Mouse (Mus musculus) C2C12 (cell line): ENCODE results near the gene Ccdc141.

Experiments
- CEBPB ChIP-seq: IDR thresholded peaks from one replicate; pipeline ENCODE4 v1.6.1; 2011; ENCODE audit warnings: low read depth, mild to moderate bottlenecking, control low read depth, moderate library complexity
- CTCF ChIP-seq: IDR thresholded peaks from one replicate; pipeline ENCODE4 v1.5.1; 2011; ENCODE audit not compliant: control insufficient read depth, insufficient read depth, insufficient read length
- MYOD1 ChIP-seq: IDR thresholded peaks from one replicate; pipeline ENCODE4 v1.6.1; 2011; ENCODE audit warnings: low read depth; ENCODE audit not compliant: control insufficient read depth, insufficient read length
- MYOG ChIP-seq: IDR thresholded peaks from one replicate; pipeline ENCODE4 v1.6.1; 2011; ENCODE audit not compliant: control insufficient read depth, insufficient read length; ENCODE audit errors: extremely low read depth
- USF1 ChIP-seq: IDR thresholded peaks from one replicate; pipeline ENCODE4 v1.6.1; 2011; ENCODE audit warnings: low read depth, mild to moderate bottlenecking, control low read depth, moderate library complexity

DNA sequence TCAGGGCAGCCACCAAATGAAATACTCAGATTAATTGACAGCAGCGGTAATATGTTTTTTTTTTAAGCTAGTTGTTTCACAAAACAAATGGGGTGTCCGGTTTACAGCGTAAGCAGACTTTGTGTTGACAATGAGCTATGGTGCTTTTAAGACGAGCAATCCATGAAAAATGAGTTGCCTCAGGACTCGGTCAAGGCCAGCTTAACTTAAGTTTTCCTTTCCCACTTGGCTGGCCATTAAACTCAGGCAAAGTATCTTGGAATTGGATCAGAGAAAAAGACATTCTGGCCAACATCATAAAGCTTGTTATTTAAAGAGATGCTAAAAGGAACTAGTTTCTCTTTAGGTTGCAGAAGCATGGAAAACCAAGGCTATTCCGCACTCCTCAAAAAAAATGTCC lies 26.9 kb downstream of the Ccdc141 start:
- TF ChIP-seq CTCF (no peak), MYOG (no peak), CEBPB (no peak), USF1 (no peak), MYOD1 (no peak)
